Mouse (Mus musculus) activated CD4-positive, CD25-positive, alpha-beta regulatory T cell, adult 4 months (primary cell): ENCODE measurements at regions not wholly inside any gene's neighbourhood (a gene's known extent, or its start where the extent isn't known, plus 50 kb on each side); places are given as distances from the start of the nearest gene placed in this dataset.

Experiments used
- ATAC-seq: one replicate; pipeline ENCODE4 v1.8.0; 2017

- no peak for ATAC-seq
Measured at GRCm38 (mm10) chr13:115230494-115230893, 128.7 kb upstream of the Itga1 start.

GRCm38 (mm10) chr13:115226824-115227223, 125.1 kb upstream of the Itga1 start:
- no peak for ATAC-seq

GRCm38 (mm10) chr13:115219701-115220100, 117.9 kb upstream of the Itga1 start:
- no peak for ATAC-seq

GRCm38 (mm10) chr13:115211285-115211684, 109.5 kb upstream of the Itga1 start:
- no peak for ATAC-seq

- ATAC-seq: no peak
Measured at GRCm38 (mm10) chr13:115210643-115211208, 109.0 kb upstream of the Itga1 start.

GRCm38 (mm10) chr13:115209402-115210192, 107.8 kb upstream of the Itga1 start:
- no peak for ATAC-seq

GRCm38 (mm10) chr13:115206723-115207122, 105.0 kb upstream of the Itga1 start:
- no peak for ATAC-seq

GRCm38 (mm10) chr13:115199166-115199565, 97.4 kb upstream of the Itga1 start:
- ATAC-seq: no peak

- ATAC-seq: no peak
Measured at GRCm38 (mm10) chr13:115188066-115188465, 86.3 kb upstream of the Itga1 start.

- ATAC-seq: no peak
Measured at GRCm38 (mm10) chr13:115187356-115187755, 85.6 kb upstream of the Itga1 start.

- no peak for ATAC-seq
Measured at GRCm38 (mm10) chr13:115182211-115182870, 80.6 kb upstream of the Itga1 start.

- no peak for ATAC-seq
Measured at GRCm38 (mm10) chr13:115178175-115178917, 76.6 kb upstream of the Itga1 start.

- peak; percentile 36 for ATAC-seq
Measured at GRCm38 (mm10) chr13:115171347-115172062, 69.7 kb upstream of the Itga1 start.

- ATAC-seq: no peak
Measured at GRCm38 (mm10) chr13:115165981-115166380, 64.2 kb upstream of the Itga1 start.

- no peak for ATAC-seq
Measured at GRCm38 (mm10) chr13:115162689-115163413, 61.1 kb upstream of the Itga1 start.

GRCm38 (mm10) chr13:115159386-115159785, 57.6 kb upstream of the Itga1 start:
- no peak for ATAC-seq
